Mouse (Mus musculus) ES-CJ7 (cell line): ENCODE data around the gene Olfr1249.
"Not testable (repeated sequence)": the region's sequence is repeated elsewhere in the genome, so short reads cannot be mapped to it uniquely, and the experiment has no call there.

ENCODE experiments used
- DNase-seq: peaks from one replicate; pipeline ENCODE4 v3.0.0; 2011; ENCODE audit warnings: low read depth, low spot score

Olfr1249 gene

DNA sequence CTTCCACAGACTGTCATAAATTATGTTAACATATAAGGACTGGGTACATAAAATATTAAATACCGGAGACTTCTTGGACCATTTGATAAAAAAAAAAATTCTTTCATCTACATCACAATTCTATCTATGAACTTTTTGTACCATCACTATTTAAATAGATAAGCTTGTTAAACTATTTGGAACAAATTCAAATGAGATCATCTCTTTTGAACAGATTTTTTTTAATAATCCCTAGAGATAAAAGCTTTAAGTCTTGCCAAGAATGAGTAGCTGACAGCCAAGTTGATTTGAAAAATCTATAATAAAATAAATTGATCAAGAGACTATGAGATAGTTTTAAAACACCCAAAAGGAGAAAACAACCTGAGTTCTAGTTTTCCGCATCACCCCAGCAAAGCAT lies at the start of gene Olfr1249:
Olfr1249 (minus strand) TSS at position 101 of the 400 bp plus-strand sequence.
- no peak for DNase-seq

- no peak for DNase-seq
Observed at GRCm38 (mm10) chr2:89671836-89672235, 37.1 kb upstream of the Olfr1249 start, which contains the start of gene Olfr1251. Gene Olfr1251 (minus strand): TSS chr2:89671936.

GRCm38 (mm10) chr2:89661367-89661766 lies 26.6 kb upstream of the Olfr1249 start, which contains the start of gene Olfr1250:
Gene Olfr1250 (minus strand): TSS chr2:89661467.
- no peak for DNase-seq

DNA sequence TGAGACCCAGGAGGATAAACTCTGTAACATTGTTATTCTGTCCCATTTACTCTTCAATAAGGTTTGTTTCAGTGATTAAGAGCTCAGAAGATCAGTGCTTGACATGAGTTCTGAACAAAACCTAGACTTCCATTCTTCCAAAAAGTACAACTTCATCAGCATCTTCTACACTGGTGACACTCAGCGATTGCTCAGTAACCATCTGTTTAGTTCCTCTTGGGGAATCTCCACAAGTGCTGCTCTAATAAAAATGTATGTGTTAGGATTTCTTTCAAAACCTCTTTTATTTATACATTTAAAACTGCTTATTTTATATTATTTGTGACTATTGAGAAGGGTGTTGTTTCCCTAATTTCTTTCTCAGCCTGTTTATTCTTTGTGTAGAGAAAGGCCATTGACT lies 16.6 kb downstream of the Olfr1249 start, which contains the start of gene Olfr1248:
Olfr1248 (minus strand) TSS at position 101 of the 400 bp plus-strand sequence.
- not testable (repeated sequence) for DNase-seq

DNA sequence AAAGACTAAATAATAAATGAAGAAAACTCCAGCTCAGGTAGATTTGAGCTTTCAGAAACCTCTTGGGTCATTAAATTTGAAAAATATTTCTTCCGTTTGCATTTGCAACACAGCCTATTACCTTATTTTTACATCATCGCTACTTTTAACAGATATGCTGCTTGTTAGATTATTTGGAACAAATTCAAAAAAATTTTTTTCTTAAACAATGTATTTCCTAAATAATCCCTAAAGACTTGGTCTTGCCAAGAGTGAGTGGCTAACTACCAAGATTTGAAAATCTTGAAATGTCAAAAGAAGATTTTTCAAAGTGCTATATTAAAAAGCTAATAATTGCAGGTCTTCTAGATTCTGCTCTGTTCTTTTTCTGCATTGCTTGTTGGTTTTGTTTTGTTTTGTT lies 20.8 kb downstream of the Olfr1249 start, which contains the start of gene Olfr1247:
Olfr1247 (minus strand) TSS at position 101 of the 400 bp plus-strand sequence.
- DNase-seq, result no peak

- DNase-seq, result no peak
Observed at GRCm38 (mm10) chr2:89593057-89593456, 41.7 kb downstream of the Olfr1249 start, which contains the start of gene Olfr1246. Gene Olfr1246 (minus strand): TSS chr2:89593157.
